Mouse (Mus musculus) spleen, adult 2 months (tissue): ENCODE results near the gene Dlgap3. TPM values are rescaled to one million over a fixed set of nuclear protein-coding genes. Genes with fewer than 3 reads are reported as not detected.

Experiments used
- DNase-seq, 2 experiments: peaks; one replicate each; pipeline versions ENCODE4 v3.0.0 to v3.0.0-alpha.2; 2012 to 2021; ENCODE audit warnings: low spot score in 2 of 2, low read depth in 1 of 2
- H3K27ac ChIP-seq: fragments of 200-500 bp; 2 replicates; pipeline ENCODE4 v1.5.1; 2012; ENCODE audit warnings: low read length, inconsistent platforms; ENCODE audit not compliant: insufficient read depth
- H3K27me3 ChIP-seq: fragments of 200-500 bp; 2 replicates; pipeline ENCODE4 v1.6.1; 2012; ENCODE audit warnings: mild to moderate bottlenecking, moderate library complexity, low read length, inconsistent platforms; ENCODE audit not compliant: control insufficient read depth, insufficient read depth
- H3K36me3 ChIP-seq: fragments of 200-500 bp; 2 replicates; pipeline ENCODE4 v1.6.1; 2012; ENCODE audit warnings: mild to moderate bottlenecking, low read length, inconsistent platforms; ENCODE audit not compliant: control insufficient read depth, insufficient read depth
- H3K4me1 ChIP-seq: fragments of 200-500 bp; 2 replicates; pipeline ENCODE4 v1.6.1; 2011; ENCODE audit warnings: inconsistent platforms; ENCODE audit not compliant: control insufficient read depth, insufficient read depth, insufficient read length
- H3K4me3 ChIP-seq: fragments of 200-500 bp; 2 replicates; pipeline ENCODE4 v1.5.1; 2011; ENCODE audit warnings: mild to moderate bottlenecking, inconsistent platforms; ENCODE audit not compliant: insufficient read depth, insufficient read length; ENCODE audit errors: extremely low read depth
- CTCF ChIP-seq: fragments of 200-500 bp; IDR thresholded peaks from 2 replicates; pipeline ENCODE4 v1.5.1; 2011; ENCODE audit warnings: mild to moderate bottlenecking, inconsistent platforms; ENCODE audit not compliant: insufficient read depth, insufficient read length, insufficient replicate concordance; ENCODE audit errors: extremely low read depth
- POLR2A ChIP-seq: fragments of 200-500 bp; IDR thresholded peaks from 2 replicates; pipeline ENCODE4 v1.6.1; 2011; ENCODE audit warnings: low read depth, low read length, inconsistent platforms
- WGBS: fragments of 180-500 bp; shearing (Covaris S2); methylation state at CpG from one replicate; pipeline ENCODE4 v1.1.7; 2018; 5-methylcytosine and 5-hydroxymethylcytosine counted together
- polyA plus RNA-seq: library from polyadenylated mRNA; depleted of rRNA; stranded (reverse); fragments of >200 nt; gene quantifications from 2 replicates; pipeline ENCODE4 v1.2.3, GENCODE M21; 2012

Dlgap3 gene
- polyA plus RNA-seq, 1 experiment = 0.85 TPM

- Histone ChIP-seq H3K27me3 (peaks cover 5% of the 10 kb centered on the region; the same call in 1 of the 2 replicates), H3K4me1 (no peaks in the 10 kb centered on the region), H3K36me3 (no peaks in the 10 kb centered on the region), H3K4me3 (no peak overlapping the region), H3K27ac (no peak overlapping the region)
- no peak for TF ChIP-seq CTCF
- no peak for TF ChIP-seq POLR2A
- 75% methylated on average over 9 of the region's 9 CpGs for WGBS
- DNase-seq = no peak
Observed at GRCm38 (mm10) chr4:127211318-127211717, 42.3 kb downstream of the Dlgap3 start.

GRCm38 (mm10) chr4:127214510-127214909 is 45.5 kb downstream of the Dlgap3 start:
- Histone ChIP-seq H3K4me3 (no peak overlapping the region), H3K36me3 (no peaks in the 10 kb centered on the region), H3K27me3 (peaks cover 5% of the 10 kb centered on the region; the same call in 1 of the 2 replicates), H3K27ac (no peak overlapping the region), H3K4me1 (no peaks in the 10 kb centered on the region)
- DNase-seq = no peak
- 22% methylated on average over 27 of the region's 28 CpGs for WGBS
- TF ChIP-seq CTCF (no peak), POLR2A (no peak)

- Histone ChIP-seq H3K27me3 (peaks cover 5% of the 10 kb centered on the region; the same call in 1 of the 2 replicates), H3K36me3 (no peaks in the 10 kb centered on the region), H3K4me3 (no peak overlapping the region), H3K27ac (no peak overlapping the region), H3K4me1 (no peaks in the 10 kb centered on the region)
- 47% methylated on average over 11 of the region's 11 CpGs for WGBS
- DNase-seq = no peak
- TF ChIP-seq POLR2A (no peak), CTCF (no peak)
Observed at GRCm38 (mm10) chr4:127215103-127215502, 46.1 kb downstream of the Dlgap3 start.

- WGBS = 48% methylated on average over 7 of the region's 9 CpGs
- H3K27ac ChIP-seq = no peak overlapping the region
- H3K4me1 ChIP-seq = no peaks in the 10 kb centered on the region
- no peak for DNase-seq
- H3K27me3 ChIP-seq = peaks cover 5% of the 10 kb centered on the region; the same call in 1 of the 2 replicates
- TF ChIP-seq CTCF = no peak
- TF ChIP-seq POLR2A = no peak
- H3K36me3 ChIP-seq = no peaks in the 10 kb centered on the region
- no peak overlapping the region for H3K4me3 ChIP-seq
Observed at GRCm38 (mm10) chr4:127215799-127216198, 46.8 kb downstream of the Dlgap3 start.

GRCm38 (mm10) chr4:127216251-127216651 is 47.2 kb downstream of the Dlgap3 start:
- 73% methylated on average over 4 of the region's 4 CpGs for WGBS
- H3K4me1 ChIP-seq = no peaks in the 10 kb centered on the region
- peaks cover 5% of the 10 kb centered on the region; the same call in 1 of the 2 replicates for H3K27me3 ChIP-seq
- no peak for DNase-seq
- H3K27ac ChIP-seq = no peak overlapping the region
- H3K4me3 ChIP-seq = no peak overlapping the region
- no peaks in the 10 kb centered on the region for H3K36me3 ChIP-seq
- no peak for TF ChIP-seq POLR2A

GRCm38 (mm10) chr4:127217048-127217447 is 48.0 kb downstream of the Dlgap3 start:
- Histone ChIP-seq H3K27ac (no peak overlapping the region), H3K36me3 (no peaks in the 10 kb centered on the region), H3K27me3 (peaks cover 5% of the 10 kb centered on the region; the same call in 1 of the 2 replicates), H3K4me3 (no peak overlapping the region), H3K4me1 (no peaks in the 10 kb centered on the region)
- DNase-seq = no peak
- no peak for TF ChIP-seq POLR2A
- no peak for TF ChIP-seq CTCF
- WGBS = 66% methylated on average over 11 of the region's 11 CpGs

DNA sequence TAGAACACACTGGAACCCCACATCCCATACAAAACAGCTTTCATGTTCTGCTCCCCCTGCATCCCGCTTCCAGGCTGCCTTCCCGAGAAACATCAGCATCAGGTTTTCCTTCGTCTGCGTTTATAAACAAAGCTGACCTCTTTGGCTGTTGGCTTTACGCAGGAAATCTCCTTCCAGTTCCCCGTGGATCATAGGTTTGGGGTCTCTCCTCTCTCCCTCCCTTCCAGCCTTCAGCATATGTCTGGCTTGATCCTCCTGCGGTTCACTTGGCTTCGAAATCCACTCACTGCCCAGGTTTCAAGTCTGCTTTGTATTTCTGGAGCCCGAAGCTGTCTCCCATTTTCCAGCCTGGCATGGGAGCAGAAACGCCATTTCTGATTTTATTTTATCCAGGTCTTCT is 54.3 kb downstream of the Dlgap3 start:
- WGBS = 34% methylated on average over 10 of the region's 10 CpGs
- H3K27me3 ChIP-seq = peaks cover 4% of the 10 kb centered on the region; the same call in 1 of the 2 replicates
- TF ChIP-seq CTCF = no peak
- DNase-seq = no peak
- H3K4me3 ChIP-seq = no peak overlapping the region
- H3K36me3 ChIP-seq = no peaks in the 10 kb centered on the region
- no peak overlapping the region for H3K27ac ChIP-seq
- no peaks in the 10 kb centered on the region for H3K4me1 ChIP-seq

DNA sequence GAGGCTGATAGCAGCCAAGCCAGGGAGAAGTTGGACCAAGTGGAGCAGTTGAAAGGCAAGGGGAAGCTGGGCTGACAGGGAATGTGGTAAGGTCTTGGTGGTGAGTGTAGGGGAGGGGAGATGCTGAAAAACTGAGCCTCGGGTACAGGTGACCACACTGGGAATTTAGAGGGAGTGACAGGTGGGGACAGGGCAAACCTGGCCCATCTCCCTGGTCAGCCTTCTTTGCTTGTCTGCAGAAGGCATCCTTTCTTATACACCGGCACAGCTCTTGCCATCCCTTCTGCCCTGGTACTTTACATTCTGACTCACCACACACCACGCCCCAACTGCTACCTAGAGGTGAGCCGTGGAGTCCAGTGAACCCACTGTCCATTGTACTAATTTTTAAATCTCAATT is 54.8 kb downstream of the Dlgap3 start:
- H3K36me3 ChIP-seq = no peaks in the 10 kb centered on the region
- no peaks in the 10 kb centered on the region for H3K4me1 ChIP-seq
- H3K4me3 ChIP-seq = no peak overlapping the region
- H3K27me3 ChIP-seq = peaks cover 4% of the 10 kb centered on the region; the same call in 1 of the 2 replicates
- no peak overlapping the region for H3K27ac ChIP-seq
- 47% methylated on average over 4 of the region's 4 CpGs for WGBS
- TF ChIP-seq CTCF (no peak), POLR2A (no peak)
- no peak for DNase-seq
